Mouse (Mus musculus) cerebellum, adult 2 months (tissue): ENCODE data around the gene Thsd7b. TPM values are rescaled to one million over a fixed set of nuclear protein-coding genes. Genes with fewer than 3 reads are reported as not detected.
"Not testable (repeated sequence)": the region's sequence is repeated elsewhere in the genome, so short reads cannot be mapped to it uniquely, and the experiment has no call there.

Source experiments
- DNase-seq, 2 experiments: peaks; one replicate each; pipeline ENCODE4 v3.0.0; 2021
- H3K27ac ChIP-seq: fragments of 200-500 bp; 2 replicates; pipeline ENCODE4 v1.5.1; 2012; ENCODE audit warnings: low read length, control low read depth, inconsistent platforms; ENCODE audit not compliant: insufficient read depth
- H3K27me3 ChIP-seq: fragments of 200-500 bp; 2 replicates; pipeline ENCODE4 v1.6.1; 2012; ENCODE audit warnings: inconsistent platforms, mild to moderate bottlenecking, low read length, moderate library complexity; ENCODE audit not compliant: control insufficient read depth, insufficient read depth
- H3K4me1 ChIP-seq: fragments of 200-500 bp; 2 replicates; pipeline ENCODE4 v1.6.1; 2011; ENCODE audit warnings: low read length; ENCODE audit not compliant: control insufficient read depth, insufficient read depth
- H3K4me3 ChIP-seq: fragments of 200-500 bp; replicated peaks from 2 replicates; pipeline ENCODE3; 2011; ENCODE audit warnings: mild to moderate bottlenecking, low read depth, low read length, control low read depth; ENCODE audit not compliant: insufficient read depth
- CTCF ChIP-seq: fragments of 200-500 bp; IDR thresholded peaks from 2 replicates; pipeline ENCODE4 v1.5.1; 2011; ENCODE audit warnings: low read depth, mild to moderate bottlenecking, control low read depth, low read length, moderate library complexity, borderline replicate concordance; ENCODE audit not compliant: insufficient read depth
- POLR2A ChIP-seq: fragments of 200-500 bp; IDR thresholded peaks from 2 replicates; pipeline ENCODE4 v1.6.1; 2011; ENCODE audit warnings: low read length, control low read depth, borderline replicate concordance; ENCODE audit not compliant: insufficient read depth
- WGBS: fragments of 180-500 bp; shearing (Covaris S2); methylation state at CpG from one replicate; pipeline ENCODE4 v1.1.7; 2018; 5-methylcytosine and 5-hydroxymethylcytosine counted together
- polyA plus RNA-seq: library from polyadenylated mRNA; depleted of rRNA; stranded (reverse); fragments of >200 nt; gene quantifications from 2 replicates; pipeline ENCODE4 v1.2.3, GENCODE M21; 2012

The Thsd7b gene
- polyA plus RNA-seq, 1 experiment = 1.7 TPM

- DNase-seq = no peak
- no peak overlapping the region for H3K4me3 ChIP-seq
- WGBS = 75% methylated on average over 3 of the region's 3 CpGs
- H3K27ac ChIP-seq = no peak overlapping the region
- no peak for TF ChIP-seq CTCF
- TF ChIP-seq POLR2A = no peak
- no peaks in the 10 kb centered on the region for H3K4me1 ChIP-seq
- no peaks in the 10 kb centered on the region for H3K27me3 ChIP-seq
These were observed 335.3 kb downstream of the Thsd7b start for GRCm38 (mm10) chr1:129608395-129608794.

- WGBS = 74% methylated on average over 1 of the region's 1 CpGs
- TF ChIP-seq POLR2A = no peak
- no peak for TF ChIP-seq CTCF
- Histone ChIP-seq H3K4me1 (no peaks in the 10 kb centered on the region), H3K4me3 (no peak overlapping the region), H3K27me3 (no peaks in the 10 kb centered on the region), H3K27ac (no peak overlapping the region)
- DNase-seq = no peak
These were observed 343.0 kb downstream of the Thsd7b start for GRCm38 (mm10) chr1:129616080-129616479.

- Histone ChIP-seq H3K27ac (no peak overlapping the region), H3K4me1 (no peaks in the 10 kb centered on the region), H3K4me3 (no peak overlapping the region), H3K27me3 (no peaks in the 10 kb centered on the region)
- 54% methylated on average over 7 of the region's 7 CpGs for WGBS
- no peak for DNase-seq
- TF ChIP-seq CTCF = no peak
- TF ChIP-seq POLR2A = no peak
These were observed 346.6 kb downstream of the Thsd7b start for GRCm38 (mm10) chr1:129619440-129620301.

- TF ChIP-seq POLR2A (no peak), CTCF (no peak)
- no peaks in the 10 kb centered on the region for H3K4me1 ChIP-seq
- H3K4me3 ChIP-seq = no peak overlapping the region
- H3K27me3 ChIP-seq = no peaks in the 10 kb centered on the region
- 87% methylated on average over 6 of the region's 6 CpGs for WGBS
- H3K27ac ChIP-seq = no peak overlapping the region
- no peak for DNase-seq
These were observed 351.4 kb downstream of the Thsd7b start for GRCm38 (mm10) chr1:129624519-129624918.

- Histone ChIP-seq H3K27me3 (no peaks in the 10 kb centered on the region), H3K4me3 (no peak overlapping the region), H3K27ac (no peak overlapping the region), H3K4me1 (no peaks in the 10 kb centered on the region)
- no peak for TF ChIP-seq CTCF
- no peak for TF ChIP-seq POLR2A
- no peak for DNase-seq
- WGBS = 62% methylated on average over 4 of the region's 4 CpGs
These were observed 362.0 kb downstream of the Thsd7b start for GRCm38 (mm10) chr1:129635146-129635545.

GRCm38 (mm10) chr1:129644252-129644861 is 371.3 kb downstream of the Thsd7b start:
- Histone ChIP-seq H3K4me1 (no peaks in the 10 kb centered on the region), H3K27me3 (no peaks in the 10 kb centered on the region), H3K27ac (no peak overlapping the region), H3K4me3 (no peak overlapping the region)
- DNase-seq = no peak
- TF ChIP-seq CTCF (no peak), POLR2A (no peak)
- 42% methylated on average over 8 of the region's 8 CpGs for WGBS

GRCm38 (mm10) chr1:129651448-129651847 is 378.3 kb downstream of the Thsd7b start:
- WGBS = 88% methylated on average over 6 of the region's 6 CpGs
- H3K4me3 ChIP-seq, DNase-seq, H3K27ac ChIP-seq, H3K4me1 ChIP-seq, H3K27me3 ChIP-seq: not testable (repeated sequence)

GRCm38 (mm10) chr1:129658045-129658444 is 384.9 kb downstream of the Thsd7b start:
- no peaks in the 10 kb centered on the region for H3K4me1 ChIP-seq
- no peak overlapping the region for H3K27ac ChIP-seq
- no peak overlapping the region for H3K4me3 ChIP-seq
- H3K27me3 ChIP-seq = no peaks in the 10 kb centered on the region
- WGBS = 79% methylated on average over 3 of the region's 3 CpGs
- no peak for DNase-seq
- TF ChIP-seq POLR2A (no peak), CTCF (no peak)
